Mouse (Mus musculus) liver, embryonic 16.5 days (tissue): ENCODE results near the gene Pfkp. TPM values are rescaled to one million over a fixed set of nuclear protein-coding genes. Genes with fewer than 3 reads are reported as not detected.

Experiments used
- ATAC-seq: fragments of 200-750 bp; cut with Nextera tagmentation; 2 replicates; pipeline ENCODE4 v1.8.0; 2017; ENCODE audit warnings: low read depth, mild to moderate bottlenecking, moderate number of reproducible peaks, moderate library complexity
- H3K27ac ChIP-seq: fragments of 300-500 bp; sonication (generic); 2 replicates; pipeline ENCODE4 v1.5.1; 2014; ENCODE audit warnings: mild to moderate bottlenecking, low read length
- H3K27me3 ChIP-seq: fragments of 300-500 bp; sonication (generic); 2 replicates; pipeline ENCODE4 v1.6.1; 2014; ENCODE audit warnings: low read depth, low read length, mixed read lengths; ENCODE audit not compliant: control insufficient read depth, insufficient read depth
- H3K36me3 ChIP-seq: fragments of 300-500 bp; sonication (generic); 2 replicates; pipeline ENCODE4 v1.6.1; 2014; ENCODE audit warnings: mild to moderate bottlenecking; ENCODE audit not compliant: control insufficient read depth, insufficient read depth
- H3K4me1 ChIP-seq: fragments of 300-500 bp; sonication (generic); 2 replicates; pipeline ENCODE4 v1.6.1; 2014; ENCODE audit warnings: low read depth, low read length, mixed read lengths; ENCODE audit not compliant: control insufficient read depth
- H3K4me2 ChIP-seq: fragments of 300-500 bp; sonication (generic); 2 replicates; pipeline ENCODE4 v1.6.1; 2014; ENCODE audit warnings: low read depth, low read length, mixed read lengths
- H3K4me3 ChIP-seq: fragments of 300-500 bp; sonication (generic); 2 replicates; pipeline ENCODE4 v1.5.1; 2014; ENCODE audit warnings: low read depth, mild to moderate bottlenecking, low read length
- H3K9ac ChIP-seq: fragments of 300-500 bp; sonication (generic); 2 replicates; pipeline ENCODE4 v1.6.1; 2014; ENCODE audit warnings: low read depth, low read length
- H3K9me3 ChIP-seq: fragments of 300-500 bp; sonication (generic); replicated peaks from 2 replicates; pipeline ENCODE4 v1.6.1; 2016; ENCODE audit warnings: low read length; ENCODE audit not compliant: control insufficient read depth
- WGBS: fragments of 180-500 bp; shearing (Covaris S2); extraction: QIAGEN DNeasy Blood & Tissue Kit; methylation state at CpG from one replicate; pipeline ENCODE4 v1.1.7; 2014; ENCODE audit not compliant: insufficient replicate concordance; 5-methylcytosine and 5-hydroxymethylcytosine counted together
- polyA plus RNA-seq: library from polyadenylated mRNA; unstranded; fragments of >200 nt; fragmentation: Nextera tagmentation; extraction: Ambion mirVana; gene quantifications from 2 replicates; pipeline ENCODE4 v1.2.1, GENCODE M21; 2015

Gene Pfkp
- polyA plus RNA-seq, 1 experiment from 2014 or later: 5.6 TPM

GRCm38 (mm10) chr13:6632935-6633334 lies 15.6 kb downstream of the Pfkp start:
- no peak overlapping the region for H3K4me2 ChIP-seq
- WGBS: 50% methylated on average over 4 of the region's 4 CpGs

DNA sequence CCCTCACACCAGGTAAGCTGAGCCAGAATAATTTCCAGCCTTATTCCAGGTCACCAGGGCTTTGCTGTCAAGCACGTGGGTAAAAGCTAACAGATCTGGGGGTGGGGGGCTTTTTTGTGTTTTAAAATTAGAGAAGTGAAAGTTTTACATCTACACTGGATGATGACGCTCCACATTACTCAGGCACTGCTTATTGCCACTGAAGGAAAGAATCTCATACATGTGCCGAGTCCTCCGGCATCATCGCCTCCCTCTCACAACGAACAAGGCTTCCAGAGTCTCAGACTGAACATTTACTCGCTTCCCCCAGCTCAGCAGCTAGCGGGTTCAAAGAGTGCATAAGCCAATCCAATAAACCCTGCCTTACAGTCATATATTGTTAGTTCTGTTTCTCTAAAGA lies 16.1 kb downstream of the Pfkp start:
- Histone ChIP-seq H3K9ac (no peak overlapping the region), H3K4me3 (no peak overlapping the region), H3K4me2 (no peak overlapping the region), H3K27me3 (no peaks in the 10 kb centered on the region), H3K27ac (no peak overlapping the region), H3K9me3 (no peaks in the 10 kb centered on the region), H3K4me1 (peaks cover 3% of the 10 kb centered on the region), H3K36me3 (no peaks in the 10 kb centered on the region)
- 62% methylated on average over 8 of the region's 8 CpGs for WGBS
- ATAC-seq: no peak

More at GRCm38 (mm10) chr13:6632935-6633334, 15.6 kb downstream of the Pfkp start:
- H3K4me1 ChIP-seq: peaks cover 3% of the 10 kb centered on the region
- no peak overlapping the region for H3K4me3 ChIP-seq
- no peak overlapping the region for H3K9ac ChIP-seq
- H3K27ac ChIP-seq: no peak overlapping the region
- no peaks in the 10 kb centered on the region for H3K9me3 ChIP-seq
- H3K36me3 ChIP-seq: no peaks in the 10 kb centered on the region
- no peaks in the 10 kb centered on the region for H3K27me3 ChIP-seq
- no peak for ATAC-seq

DNA sequence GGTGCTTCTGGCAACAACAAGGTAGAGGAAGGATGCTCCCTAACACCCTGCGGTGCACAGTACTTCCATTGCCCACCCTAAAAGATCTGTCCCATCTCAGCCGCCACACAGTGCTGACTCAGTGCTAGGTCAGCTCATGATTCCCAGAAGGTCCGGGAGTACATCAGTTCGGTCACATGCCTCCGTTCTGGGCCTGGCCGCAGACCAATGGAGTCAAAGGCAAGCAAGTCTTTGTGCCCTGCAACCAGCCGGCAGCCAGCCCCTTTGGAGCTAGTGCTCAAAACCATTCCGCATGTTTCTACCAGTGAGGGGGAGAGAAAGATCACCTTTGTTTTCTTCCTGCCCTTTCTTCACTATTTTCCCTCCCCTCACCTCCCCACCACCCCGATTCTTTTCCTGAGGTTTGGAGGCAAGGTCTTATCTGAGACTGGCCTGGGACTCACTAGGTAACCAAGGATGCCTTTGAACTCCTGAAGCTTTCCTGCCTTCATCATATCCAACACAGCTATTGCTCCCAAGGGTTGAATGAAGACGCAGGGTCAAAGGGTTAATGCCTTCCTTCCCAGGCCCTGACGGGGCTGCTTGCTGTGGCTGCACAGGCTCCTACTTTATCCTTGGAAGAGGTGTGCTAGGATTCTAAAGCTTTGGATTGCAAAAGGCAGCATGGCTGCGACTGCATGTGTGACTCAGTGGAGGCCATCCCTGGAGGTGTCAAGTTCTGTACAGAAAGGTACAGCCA lies 16.6 kb downstream of the Pfkp start:
- ATAC-seq: no peak
- Histone ChIP-seq H3K4me1 (peaks cover 3% of the 10 kb centered on the region), H3K36me3 (no peaks in the 10 kb centered on the region), H3K9ac (no peak overlapping the region), H3K9me3 (no peaks in the 10 kb centered on the region), H3K4me2 (no peak overlapping the region), H3K27ac (no peak overlapping the region), H3K4me3 (no peak overlapping the region), H3K27me3 (no peaks in the 10 kb centered on the region)
- WGBS: 73% methylated on average over 12 of the region's 12 CpGs

DNA sequence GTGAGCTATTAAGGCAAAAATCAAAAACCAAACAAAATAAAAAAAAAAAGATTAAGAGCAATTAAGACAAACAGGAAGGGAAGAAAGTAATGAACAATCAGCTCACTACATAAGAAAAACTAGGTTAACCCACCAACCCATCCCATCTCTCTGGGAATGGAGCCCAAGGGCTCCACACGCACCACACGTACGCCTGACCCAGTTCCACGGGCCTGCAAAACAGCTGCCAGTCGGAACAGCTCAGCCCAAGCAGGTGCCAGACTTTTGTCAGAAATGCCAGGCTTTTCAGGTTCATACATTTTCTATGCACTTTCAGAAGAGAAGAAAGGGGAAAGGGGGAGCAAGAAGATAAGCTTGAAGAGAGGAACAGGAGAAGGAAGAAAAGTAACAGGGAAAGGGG lies 17.9 kb downstream of the Pfkp start:
- H3K27me3 ChIP-seq: no peaks in the 10 kb centered on the region
- H3K4me3 ChIP-seq: no peak overlapping the region
- H3K36me3 ChIP-seq: no peaks in the 10 kb centered on the region
- H3K9ac ChIP-seq: no peak overlapping the region
- H3K4me2 ChIP-seq: no peak overlapping the region
- no peak for ATAC-seq
- H3K9me3 ChIP-seq: no peaks in the 10 kb centered on the region
- no peak overlapping the region for H3K27ac ChIP-seq
- 80% methylated on average over 5 of the region's 5 CpGs for WGBS
- H3K4me1 ChIP-seq: no peaks in the 10 kb centered on the region; the same call in none of the 2 replicates

DNA sequence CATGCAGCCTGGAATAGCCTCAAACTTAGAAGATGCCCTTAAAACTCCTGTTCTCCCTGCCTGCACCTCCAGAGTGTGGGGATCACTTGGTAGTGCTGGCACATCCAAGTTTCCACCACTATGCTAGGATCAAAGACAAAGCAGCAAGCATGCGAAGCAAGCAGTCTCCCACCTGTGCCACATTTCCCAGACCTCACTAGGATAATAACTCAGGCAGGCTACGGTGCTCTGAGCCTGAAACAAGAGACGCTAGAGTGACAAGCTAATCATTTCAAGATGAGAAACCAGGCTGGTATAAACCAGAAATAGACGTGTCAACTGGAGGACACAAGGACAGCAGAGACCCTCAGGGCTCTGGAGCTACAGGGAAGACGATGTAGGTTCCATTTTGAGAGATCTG lies 18.6 kb downstream of the Pfkp start:
- no peak overlapping the region for H3K4me2 ChIP-seq
- WGBS: 58% methylated on average over 5 of the region's 5 CpGs
- no peak overlapping the region for H3K27ac ChIP-seq
- no peaks in the 10 kb centered on the region for H3K27me3 ChIP-seq
- H3K4me3 ChIP-seq: no peak overlapping the region
- H3K9me3 ChIP-seq: no peaks in the 10 kb centered on the region
- no peak overlapping the region for H3K9ac ChIP-seq
- H3K36me3 ChIP-seq: no peaks in the 10 kb centered on the region
- no peaks in the 10 kb centered on the region; the same call in 1 of the 2 replicates for H3K4me1 ChIP-seq
- no peak for ATAC-seq

- no peaks in the 10 kb centered on the region for H3K9me3 ChIP-seq
- H3K27me3 ChIP-seq: no peaks in the 10 kb centered on the region
- H3K4me3 ChIP-seq: no peak overlapping the region
- no peak overlapping the region for H3K4me2 ChIP-seq
- no peaks in the 10 kb centered on the region for H3K36me3 ChIP-seq
- no peak for ATAC-seq
- H3K27ac ChIP-seq: no peak overlapping the region
- 69% methylated on average over 14 of the region's 14 CpGs for WGBS
- no peak overlapping the region for H3K9ac ChIP-seq
- no peaks in the 10 kb centered on the region; the same call in 1 of the 2 replicates for H3K4me1 ChIP-seq
Observed at GRCm38 (mm10) chr13:6628998-6629764, 19.4 kb downstream of the Pfkp start.

DNA sequence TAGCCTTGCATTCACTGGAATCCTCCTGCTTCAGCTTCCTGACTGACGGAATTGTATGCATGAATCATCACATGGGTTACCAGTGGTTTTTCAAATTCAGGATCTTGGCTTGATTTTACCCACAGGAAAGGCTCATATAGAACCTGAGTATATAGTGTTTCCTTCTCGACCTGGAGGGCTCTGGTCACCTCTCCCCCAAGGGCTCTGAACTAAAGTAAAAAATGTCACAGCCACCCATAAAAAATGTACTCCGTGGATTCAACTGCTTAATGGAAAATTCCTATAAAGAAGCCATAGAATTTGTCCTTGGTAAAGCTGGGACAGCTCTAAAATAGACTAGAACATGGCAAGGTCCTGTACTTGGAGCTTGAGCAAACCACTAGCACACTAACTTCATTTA lies 20.3 kb downstream of the Pfkp start:
- Histone ChIP-seq H3K4me3 (no peak overlapping the region), H3K4me2 (no peak overlapping the region), H3K27me3 (no peaks in the 10 kb centered on the region), H3K9ac (no peak overlapping the region), H3K27ac (no peak overlapping the region), H3K9me3 (no peaks in the 10 kb centered on the region), H3K36me3 (no peaks in the 10 kb centered on the region), H3K4me1 (no peaks in the 10 kb centered on the region; the same call in 1 of the 2 replicates)
- no peak for ATAC-seq
- 60% methylated on average over 3 of the region's 3 CpGs for WGBS

GRCm38 (mm10) chr13:6627352-6627751 lies 21.2 kb downstream of the Pfkp start:
- H3K4me1 ChIP-seq: no peaks in the 10 kb centered on the region
- no peak for ATAC-seq

GRCm38 (mm10) chr13:6626508-6627114 lies 22.0 kb downstream of the Pfkp start:
- no peak for ATAC-seq
- H3K4me3 ChIP-seq: no peak overlapping the region
- H3K4me2 ChIP-seq: no peak overlapping the region
- 70% methylated on average over 4 of the region's 4 CpGs for WGBS
- no peaks in the 10 kb centered on the region for H3K4me1 ChIP-seq
- no peaks in the 10 kb centered on the region for H3K9me3 ChIP-seq
- H3K27me3 ChIP-seq: no peaks in the 10 kb centered on the region
- H3K36me3 ChIP-seq: no peaks in the 10 kb centered on the region
- H3K27ac ChIP-seq: no peak overlapping the region
- H3K9ac ChIP-seq: no peak overlapping the region

More at GRCm38 (mm10) chr13:6627352-6627751, 21.2 kb downstream of the Pfkp start:
- Histone ChIP-seq H3K27ac (no peak overlapping the region), H3K4me2 (no peak overlapping the region), H3K27me3 (no peaks in the 10 kb centered on the region), H3K4me3 (no peak overlapping the region), H3K36me3 (no peaks in the 10 kb centered on the region), H3K9ac (no peak overlapping the region), H3K9me3 (no peaks in the 10 kb centered on the region)
- 75% methylated on average over 3 of the region's 3 CpGs for WGBS
